Mouse (Mus musculus) forebrain, postnatal 0 days (tissue): ENCODE measurements around the gene Sos1. TPM values are rescaled to one million over a fixed set of nuclear protein-coding genes. Genes with fewer than 3 reads are reported as not detected.

Experiments used
- ATAC-seq: fragments of 200-750 bp; cut with Nextera tagmentation; 2 replicates; pipeline ENCODE4 v1.8.0; 2017; ENCODE audit warnings: mild to moderate bottlenecking, moderate library complexity
- DNase-seq: peaks from one replicate; pipeline ENCODE4 v3.0.0-alpha.2; 2015
- H3K27ac ChIP-seq: fragments of 300-500 bp; sonication (generic); 2 replicates; pipeline ENCODE4 v1.5.1; 2014; ENCODE audit warnings: low read depth, mild to moderate bottlenecking, antibody characterized with exemption, low read length, moderate library complexity, mixed read lengths
- H3K27me3 ChIP-seq: fragments of 300-500 bp; sonication (generic); 2 replicates; pipeline ENCODE4 v1.6.1; 2014; ENCODE audit warnings: mild to moderate bottlenecking, low read length, mixed read lengths; ENCODE audit not compliant: insufficient read depth
- H3K36me3 ChIP-seq: fragments of 300-500 bp; sonication (generic); 2 replicates; pipeline ENCODE4 v1.6.1; 2014; ENCODE audit warnings: mild to moderate bottlenecking, moderate library complexity; ENCODE audit not compliant: insufficient read depth
- H3K4me1 ChIP-seq: fragments of 300-500 bp; sonication (generic); 2 replicates; pipeline ENCODE4 v1.6.1; 2014; ENCODE audit warnings: antibody characterized with exemption; ENCODE audit not compliant: insufficient read depth
- H3K4me2 ChIP-seq: fragments of 300-500 bp; sonication (generic); 2 replicates; pipeline ENCODE4 v1.6.1; 2014; ENCODE audit warnings: low read depth, mild to moderate bottlenecking, moderate library complexity
- H3K4me3 ChIP-seq: fragments of 300-500 bp; sonication (generic); 2 replicates; pipeline ENCODE4 v1.5.1; 2014; ENCODE audit warnings: low read depth, low read length, mixed read lengths
- H3K9ac ChIP-seq: fragments of 300-500 bp; sonication (generic); 2 replicates; pipeline ENCODE4 v1.6.1; 2014; ENCODE audit warnings: mild to moderate bottlenecking
- H3K9me3 ChIP-seq: fragments of 300-500 bp; sonication (generic); 2 replicates; pipeline ENCODE4 v1.6.1; 2016; ENCODE audit warnings: low read length
- CTCF ChIP-seq: sonication (generic); IDR thresholded peaks from 2 replicates; pipeline ENCODE4 v1.5.1; 2016; ENCODE audit warnings: antibody characterized with exemption, control low read depth, low read depth
- WGBS: fragments of 180-500 bp; shearing (Covaris S2); extraction: QIAGEN DNeasy Blood & Tissue Kit; methylation state at CpG from one replicate; pipeline ENCODE4 v1.1.7; 2014; 5-methylcytosine and 5-hydroxymethylcytosine counted together
- polyA plus RNA-seq: library from polyadenylated mRNA; unstranded; fragments of >200 nt; fragmentation: Nextera tagmentation; extraction: Ambion mirVana; gene quantifications from 2 replicates; pipeline ENCODE4 v1.2.1, GENCODE M21; 2015
- total RNA-seq: library from RNA; depleted of rRNA; stranded (reverse); fragments of >200 nt; gene quantifications from 2 replicates; pipeline ENCODE4 v1.2.3, GENCODE M21; 2014; rRNA removed

The Sos1 gene
- total and polyA plus RNA-seq, 2 experiments from 2014 or later = 5.2 to 29.3 TPM

GRCm38 (mm10) chr17:80360245-80360644 is 120.0 kb downstream of the Sos1 start:
- no peak overlapping the region for H3K4me3 ChIP-seq
- H3K4me2 ChIP-seq = no peak overlapping the region
- ATAC-seq (no peak), DNase-seq (no peak)
- no peaks in the 10 kb centered on the region for H3K36me3 ChIP-seq
- no peaks in the 10 kb centered on the region for H3K4me1 ChIP-seq
- no peak for TF ChIP-seq CTCF
- no peak overlapping the region for H3K9ac ChIP-seq
- no peak overlapping the region for H3K27ac ChIP-seq
- WGBS = 91% methylated on average over 8 of the region's 8 CpGs
- H3K27me3 ChIP-seq = no peaks in the 10 kb centered on the region
- no peaks in the 10 kb centered on the region for H3K9me3 ChIP-seq

GRCm38 (mm10) chr17:80347234-80347633 is 133.0 kb downstream of the Sos1 start:
- Histone ChIP-seq H3K36me3 (no peaks in the 10 kb centered on the region), H3K4me3 (no peak overlapping the region), H3K9me3 (no peaks in the 10 kb centered on the region), H3K27me3 (no peaks in the 10 kb centered on the region), H3K4me1 (no peaks in the 10 kb centered on the region), H3K27ac (no peak overlapping the region), H3K4me2 (no peak overlapping the region), H3K9ac (no peak overlapping the region)
- DNase-seq = no peak
- TF ChIP-seq CTCF = no peak
- 51% methylated on average over 6 of the region's 6 CpGs for WGBS
- no peak for ATAC-seq

- ATAC-seq (no peak), DNase-seq (no peak)
- Histone ChIP-seq H3K9me3 (no peaks in the 10 kb centered on the region), H3K27me3 (no peaks in the 10 kb centered on the region), H3K9ac (no peak overlapping the region), H3K36me3 (no peaks in the 10 kb centered on the region), H3K4me3 (no peak overlapping the region), H3K27ac (no peak overlapping the region), H3K4me1 (no peaks in the 10 kb centered on the region), H3K4me2 (no peak overlapping the region)
- TF ChIP-seq CTCF = no peak
- WGBS = 28% methylated on average over 11 of the region's 11 CpGs
Observed at GRCm38 (mm10) chr17:80346591-80347125, 133.6 kb downstream of the Sos1 start.

- DNase-seq (peak; percentile 16), ATAC-seq (peak; percentile 56; the same call in 1 of the 2 replicates)
- H3K9ac ChIP-seq = no peak overlapping the region
- no peak overlapping the region for H3K4me2 ChIP-seq
- H3K9me3 ChIP-seq = no peaks in the 10 kb centered on the region
- no peak overlapping the region for H3K27ac ChIP-seq
- 82% methylated on average over 4 of the region's 4 CpGs for WGBS
- no peak overlapping the region for H3K4me3 ChIP-seq
- peak; percentile 54 for TF ChIP-seq CTCF
- H3K27me3 ChIP-seq = no peaks in the 10 kb centered on the region
- H3K4me1 ChIP-seq = no peaks in the 10 kb centered on the region
- H3K36me3 ChIP-seq = no peaks in the 10 kb centered on the region
Observed at GRCm38 (mm10) chr17:80345277-80345676, 135.0 kb downstream of the Sos1 start.

Other genes with a start within 250 kb of the Sos1 start
- gene Morn2, start 190.2 kb downstream of the Sos1 start, total RNA-seq = 26.4 and 33.2 TPM in 2 replicates
- gene Morn2, start 190.2 kb downstream of the Sos1 start, polyA plus RNA-seq = 42.2 and 47.8 TPM in 2 replicates
- gene Dhx57, start 190.0 kb downstream of the Sos1 start, total RNA-seq = 72.1 and 72.4 TPM in 2 replicates
- gene Dhx57, start 190.0 kb downstream of the Sos1 start, polyA plus RNA-seq = 26.1 and 33.7 TPM in 2 replicates
- gene Arhgef33, start 173.0 kb downstream of the Sos1 start, total RNA-seq = 1.5 and 6.2 TPM in 2 replicates
- 1.6 and 1.8 TPM in 2 replicates for gene Arhgef33, start 173.0 kb downstream of the Sos1 start, polyA plus RNA-seq
- not detected in 2 replicates for gene Gm10190, start 106.9 kb downstream of the Sos1 start, total RNA-seq
- 3.5 and 3.9 TPM in 2 replicates for gene Gm10190, start 106.9 kb downstream of the Sos1 start, polyA plus RNA-seq
- gene Cdkl4, start 97.4 kb upstream of the Sos1 start, total RNA-seq = 8.6 and 9.6 TPM in 2 replicates
- gene Cdkl4, start 97.4 kb upstream of the Sos1 start, polyA plus RNA-seq = 3.8 and 6.4 TPM in 2 replicates
- 62.9 and 76.9 TPM in 2 replicates for gene Map4k3, start 248.0 kb upstream of the Sos1 start, total RNA-seq
- gene Map4k3, start 248.0 kb upstream of the Sos1 start, polyA plus RNA-seq = 15.0 and 17.9 TPM in 2 replicates